Mouse (Mus musculus) liver, postnatal 0 days (tissue): ENCODE data around the gene Gm45713.

Experiments
- CTCF ChIP-seq: sonication (generic); IDR thresholded peaks from 2 replicates; pipeline ENCODE4 v1.5.1; 2016; ENCODE audit warnings: antibody characterized with exemption, low read depth
- EP300 ChIP-seq: IDR thresholded peaks from 2 replicates; pipeline ENCODE4 v1.6.1; 2016; ENCODE audit warnings: antibody characterized with exemption, low read depth, mild to moderate bottlenecking

DNA sequence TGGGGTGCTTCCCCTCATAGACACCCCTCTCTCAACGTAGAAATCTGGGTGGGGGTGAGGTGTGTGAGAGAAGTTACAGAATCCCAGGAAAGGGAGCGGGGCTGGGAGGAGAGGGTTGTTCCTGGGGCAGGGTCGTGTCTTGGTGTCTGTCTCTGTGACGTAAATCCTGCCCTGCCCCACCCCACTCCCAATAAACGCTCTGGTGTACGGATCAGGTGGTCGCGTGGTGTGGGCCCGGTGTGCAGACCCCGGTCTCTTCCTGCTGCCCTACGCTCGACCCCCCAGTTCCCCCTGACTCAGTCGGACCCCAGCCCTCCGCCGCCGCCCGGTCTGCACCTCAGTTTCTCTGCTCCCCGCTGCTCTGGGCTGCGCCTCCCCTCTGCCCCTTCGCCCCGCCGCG is 39.9 kb upstream of the Gm45713 start:
- no peak for TF ChIP-seq CTCF
- TF ChIP-seq EP300 = no peak
